Mouse (Mus musculus): ENCODE results near the gene Galnt4. TPM values are rescaled to one million over a fixed set of nuclear protein-coding genes. Genes with fewer than 3 reads are reported as not detected.

The Galnt4 gene
- polyA plus RNA-seq (2016; fragmentation: Nextera tagmentation; extraction: Ambion mirVana), result 6.7 and 7.3 TPM in 2 replicates

DNA sequence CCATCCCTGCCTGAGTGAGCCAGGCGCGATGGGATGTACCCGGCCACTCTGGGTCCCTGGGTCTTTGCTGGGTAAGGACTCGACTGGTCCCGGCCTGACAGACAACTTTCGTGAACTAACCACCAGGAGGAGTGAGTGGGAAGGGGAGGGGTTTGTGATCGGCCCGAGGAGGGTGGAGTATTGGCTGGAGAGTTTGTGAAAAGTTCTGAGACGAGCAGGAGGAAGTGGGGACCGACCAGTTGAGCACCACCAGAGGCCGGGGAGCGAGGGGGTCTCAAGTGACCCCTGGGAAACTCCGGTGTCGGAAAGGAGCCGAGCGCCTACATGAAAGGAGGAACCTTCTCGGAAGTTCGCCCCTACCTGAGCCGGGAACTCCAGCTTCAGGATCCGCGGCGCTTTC lies at the start of gene Galnt4:
TSS of gene Galnt4 (plus strand) at position 196 of the 400 bp plus-strand sequence.
- peaks cover 30% of the 10 kb centered on the region for H3K4me1 ChIP-seq
- H3K4me3 ChIP-seq, result peak within 1 kb of the TSS; percentile 92
- peak within 1 kb of the TSS; percentile 88 for H3K27ac ChIP-seq
- no peaks in the 10 kb centered on the region for H3K27me3 ChIP-seq
- H3K4me2 ChIP-seq (replicated peaks), result peak within 1 kb of the TSS; percentile 84
- H3K9ac ChIP-seq, result peak within 1 kb of the TSS; percentile 91
- peak; percentile 53 for ATAC-seq (ENCODE audit: low FRiP score)
- H3K9me3 ChIP-seq (replicated peaks), result no peaks in the 10 kb centered on the region
- H3K36me3 ChIP-seq, result peaks cover 24% of the 10 kb centered on the region
- WGBS, result 0% methylated on average over 22 of the region's 22 CpGs

- no peak for ATAC-seq (ENCODE audit: low FRiP score)
- 87% methylated on average over 7 of the region's 7 CpGs for WGBS
- no peaks in the 10 kb centered on the region for H3K36me3 ChIP-seq
- H3K4me2 ChIP-seq (replicated peaks), result no peak overlapping the region
- H3K4me3 ChIP-seq, result no peak overlapping the region
- H3K27ac ChIP-seq, result no peak overlapping the region
- no peaks in the 10 kb centered on the region for H3K4me1 ChIP-seq
- no peaks in the 10 kb centered on the region for H3K9me3 ChIP-seq (replicated peaks)
- no peaks in the 10 kb centered on the region for H3K27me3 ChIP-seq
- no peak overlapping the region for H3K9ac ChIP-seq
Observed at GRCm38 (mm10) chr10:99060588-99060987, 47.4 kb upstream of the Galnt4 start.

GRCm38 (mm10) chr10:99061418-99061817 lies 46.5 kb upstream of the Galnt4 start:
- Histone ChIP-seq H3K27ac (no peak overlapping the region), H3K4me1 (no peaks in the 10 kb centered on the region), H3K27me3 (no peaks in the 10 kb centered on the region), H3K9me3 (replicated peaks) (no peaks in the 10 kb centered on the region), H3K36me3 (no peaks in the 10 kb centered on the region), H3K4me3 (no peak overlapping the region), H3K4me2 (replicated peaks) (no peak overlapping the region), H3K9ac (no peak overlapping the region)
- ATAC-seq (ENCODE audit: low FRiP score), result no peak
- WGBS, result 87% methylated on average over 10 of the region's 10 CpGs

DNA sequence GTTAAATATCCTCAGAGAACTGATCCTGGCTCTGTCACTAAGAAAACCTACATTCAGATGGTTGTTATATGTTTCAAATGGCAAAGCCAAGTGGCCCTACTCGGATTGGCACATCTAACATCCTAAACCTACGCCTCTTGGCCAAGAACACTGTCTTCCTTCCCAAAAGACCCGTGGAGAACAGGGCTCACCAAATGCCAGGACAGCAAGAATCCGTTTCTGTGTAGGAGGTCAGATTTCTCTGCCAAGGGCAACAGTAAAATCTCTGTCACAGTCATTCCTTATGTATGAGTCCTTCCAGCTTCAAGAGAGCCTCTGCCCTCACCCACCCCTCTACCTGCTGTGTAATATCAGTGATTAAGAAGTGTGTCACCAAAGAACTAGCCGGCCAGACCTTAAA lies 45.4 kb upstream of the Galnt4 start:
- H3K4me3 ChIP-seq, result no peak overlapping the region
- H3K9me3 ChIP-seq (replicated peaks), result no peaks in the 10 kb centered on the region
- H3K4me1 ChIP-seq, result no peaks in the 10 kb centered on the region
- ATAC-seq (ENCODE audit: low FRiP score), result no peak
- 83% methylated on average over 5 of the region's 5 CpGs for WGBS
- no peaks in the 10 kb centered on the region for H3K36me3 ChIP-seq
- H3K27me3 ChIP-seq, result no peaks in the 10 kb centered on the region
- no peak overlapping the region for H3K4me2 ChIP-seq (replicated peaks)
- no peak overlapping the region for H3K27ac ChIP-seq
- no peak overlapping the region for H3K9ac ChIP-seq

GRCm38 (mm10) chr10:99076113-99076895 lies 31.7 kb upstream of the Galnt4 start:
- H3K36me3 ChIP-seq, result no peaks in the 10 kb centered on the region
- H3K9me3 ChIP-seq (replicated peaks), result no peaks in the 10 kb centered on the region
- H3K9ac ChIP-seq, result no peak overlapping the region
- no peak overlapping the region for H3K4me2 ChIP-seq (replicated peaks)
- ATAC-seq (ENCODE audit: low FRiP score), result no peak
- H3K4me1 ChIP-seq, result no peaks in the 10 kb centered on the region
- WGBS, result 74% methylated on average over 18 of the region's 18 CpGs
- H3K4me3 ChIP-seq, result no peak overlapping the region
- no peak overlapping the region for H3K27ac ChIP-seq
- H3K27me3 ChIP-seq, result no peaks in the 10 kb centered on the region

- no peak overlapping the region for H3K4me3 ChIP-seq
Observed at GRCm38 (mm10) chr10:99078621-99079020, 29.3 kb upstream of the Galnt4 start.

DNA sequence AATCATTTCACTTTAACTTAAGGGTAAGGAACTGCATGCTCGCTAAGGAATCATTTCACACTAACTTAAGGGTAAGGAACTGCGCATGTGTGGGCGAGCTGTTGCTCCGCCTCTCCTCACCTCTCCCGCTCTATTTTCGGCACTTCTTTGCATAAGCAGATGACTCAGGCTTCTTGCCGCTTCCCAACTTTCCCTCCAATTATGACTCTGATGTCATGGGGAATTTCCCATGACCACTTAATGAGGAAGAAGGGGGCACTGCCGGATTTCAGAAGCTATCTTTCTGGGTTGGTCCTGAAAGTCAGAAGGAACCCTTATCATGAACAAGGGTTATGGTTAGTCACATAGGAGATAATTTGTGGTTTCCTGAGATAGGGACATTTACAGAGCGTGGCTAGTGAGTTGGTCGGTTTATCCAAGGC lies 26.4 kb upstream of the Galnt4 start:
- Histone ChIP-seq H3K9me3 (replicated peaks) (no peaks in the 10 kb centered on the region), H3K4me3 (no peak overlapping the region), H3K27me3 (no peaks in the 10 kb centered on the region), H3K4me1 (no peaks in the 10 kb centered on the region), H3K9ac (no peak overlapping the region), H3K27ac (no peak overlapping the region), H3K36me3 (no peaks in the 10 kb centered on the region), H3K4me2 (replicated peaks) (no peak overlapping the region)
- WGBS, result 91% methylated on average over 10 of the region's 10 CpGs
- ATAC-seq (ENCODE audit: low FRiP score), result no peak

More at GRCm38 (mm10) chr10:99078621-99079020, 29.3 kb upstream of the Galnt4 start:
- H3K4me2 ChIP-seq (replicated peaks), result no peak overlapping the region
- ATAC-seq (ENCODE audit: low FRiP score), result no peak
- no peaks in the 10 kb centered on the region for H3K4me1 ChIP-seq
- H3K27me3 ChIP-seq, result no peaks in the 10 kb centered on the region
- no peak overlapping the region for H3K9ac ChIP-seq
- 88% methylated on average over 2 of the region's 2 CpGs for WGBS
- no peaks in the 10 kb centered on the region for H3K36me3 ChIP-seq
- H3K9me3 ChIP-seq (replicated peaks), result no peaks in the 10 kb centered on the region
- H3K27ac ChIP-seq, result no peak overlapping the region

DNA sequence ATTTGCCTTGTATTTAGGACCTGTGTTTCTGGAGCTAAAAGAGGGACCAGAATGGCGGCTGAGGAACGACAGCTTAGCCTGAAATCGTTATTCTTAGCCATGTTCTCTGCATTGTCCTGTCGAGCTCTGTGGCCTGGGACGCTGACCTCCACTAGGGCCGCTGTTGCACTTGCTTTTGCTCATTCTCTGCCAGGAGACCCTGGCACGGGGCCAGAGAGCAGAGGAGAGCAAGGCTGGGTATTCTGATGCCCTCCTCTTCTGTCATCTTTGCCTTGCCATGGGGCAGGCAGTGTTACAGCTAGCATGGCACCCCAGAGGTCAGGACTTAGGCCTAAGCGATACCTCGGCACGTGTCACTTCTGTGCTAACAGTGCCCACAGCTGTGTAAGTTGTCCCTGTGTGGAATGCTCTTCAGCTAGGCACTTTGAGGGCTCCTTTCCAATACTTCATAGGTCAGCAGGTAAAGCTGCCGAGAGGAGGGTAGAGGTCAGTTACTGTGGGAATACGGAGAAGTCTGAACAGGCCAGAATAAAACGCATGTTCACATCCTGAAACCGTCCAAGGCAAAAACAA lies 24.4 kb upstream of the Galnt4 start:
- Histone ChIP-seq H3K36me3 (no peaks in the 10 kb centered on the region), H3K4me2 (replicated peaks) (no peak overlapping the region), H3K9ac (no peak overlapping the region), H3K4me3 (no peak overlapping the region), H3K9me3 (replicated peaks) (no peaks in the 10 kb centered on the region), H3K27me3 (no peaks in the 10 kb centered on the region), H3K4me1 (no peaks in the 10 kb centered on the region), H3K27ac (no peak overlapping the region)
- ATAC-seq (ENCODE audit: low FRiP score), result no peak
- 87% methylated on average over 14 of the region's 14 CpGs for WGBS

DNA sequence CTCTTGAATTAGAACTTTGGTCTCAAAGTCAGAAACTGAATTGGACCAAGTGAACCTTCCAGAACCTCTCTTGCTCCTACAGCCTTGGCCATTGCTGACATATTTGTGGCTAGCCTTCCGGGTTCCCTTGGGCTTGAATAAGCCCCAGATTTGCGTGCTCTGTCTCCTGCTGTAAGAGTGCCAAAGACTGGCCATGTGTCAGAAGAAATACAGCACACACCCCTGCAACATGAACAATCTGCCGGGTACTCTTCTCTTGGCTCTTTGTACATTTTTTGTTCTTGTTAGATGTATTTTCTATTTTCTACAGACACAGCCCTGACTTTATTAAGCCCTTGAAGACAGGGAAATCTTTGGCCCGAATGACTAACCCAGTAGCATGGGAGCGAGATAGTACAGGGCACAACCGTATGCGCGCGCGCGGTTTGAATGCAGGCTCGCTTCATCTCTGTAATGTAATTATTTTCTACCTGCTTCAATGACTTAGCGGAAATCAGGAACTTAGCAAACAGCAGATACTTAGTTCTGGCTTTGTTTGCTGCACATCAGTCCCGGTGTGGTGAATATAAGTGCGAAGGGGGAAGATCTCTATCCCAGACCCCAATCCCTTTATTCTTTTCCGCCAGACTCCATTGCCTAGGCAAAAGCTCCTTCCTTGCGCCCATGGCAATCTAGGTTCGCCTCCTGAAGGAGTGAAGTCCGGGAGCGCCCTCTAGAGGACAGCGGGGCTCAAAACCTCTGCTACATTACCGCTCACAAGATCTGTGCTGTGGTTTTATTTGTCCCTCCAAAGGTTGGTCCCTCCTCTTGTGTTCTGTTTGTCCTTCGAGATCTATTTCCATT lies 23.3 kb upstream of the Galnt4 start:
- Histone ChIP-seq H3K36me3 (no peaks in the 10 kb centered on the region), H3K27ac (no peak overlapping the region), H3K4me1 (no peaks in the 10 kb centered on the region), H3K9me3 (replicated peaks) (no peaks in the 10 kb centered on the region), H3K9ac (no peak overlapping the region), H3K4me3 (no peak overlapping the region), H3K27me3 (no peaks in the 10 kb centered on the region), H3K4me2 (replicated peaks) (no peak overlapping the region; the same call in 1 of the 2 replicates)
- 51% methylated on average over 23 of the region's 23 CpGs for whole genome bisulfite sequencing
- ATAC-seq (ENCODE audit: low FRiP score), result peak; percentile 90

DNA sequence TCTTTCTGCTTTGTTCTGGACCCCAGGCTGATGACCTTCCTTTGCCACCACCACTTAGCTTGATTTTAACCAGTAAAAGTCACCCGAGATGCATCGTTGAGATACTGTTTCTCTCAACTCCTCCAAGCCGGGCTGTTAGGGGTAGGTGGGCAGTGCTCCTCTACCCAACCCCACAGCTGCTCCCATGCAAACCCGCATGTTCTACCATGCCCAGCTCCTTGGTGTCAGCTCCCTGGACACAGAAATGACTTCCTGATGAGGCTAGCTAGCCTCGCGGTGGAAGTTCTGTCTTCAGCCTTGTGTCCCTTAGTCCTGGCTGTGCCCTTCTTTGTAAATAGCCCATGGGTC lies 22.7 kb upstream of the Galnt4 start:
- Histone ChIP-seq H3K9me3 (replicated peaks) (no peaks in the 10 kb centered on the region), H3K4me2 (replicated peaks) (no peak overlapping the region; the same call in 1 of the 2 replicates), H3K36me3 (no peaks in the 10 kb centered on the region), H3K27me3 (no peaks in the 10 kb centered on the region), H3K4me1 (no peaks in the 10 kb centered on the region), H3K27ac (no peak overlapping the region), H3K9ac (no peak overlapping the region), H3K4me3 (no peak overlapping the region)
- WGBS, result 66% methylated on average over 6 of the region's 6 CpGs
- ATAC-seq (ENCODE audit: low FRiP score), result peak; percentile 58

- WGBS, result 77% methylated on average over 6 of the region's 6 CpGs
- Histone ChIP-seq H3K27ac (no peak overlapping the region), H3K4me3 (no peak overlapping the region), H3K9me3 (replicated peaks) (no peaks in the 10 kb centered on the region), H3K36me3 (no peaks in the 10 kb centered on the region), H3K9ac (no peak overlapping the region), H3K4me2 (replicated peaks) (no peak overlapping the region), H3K4me1 (no peaks in the 10 kb centered on the region), H3K27me3 (no peaks in the 10 kb centered on the region)
- ATAC-seq (ENCODE audit: low FRiP score), result no peak
Observed at GRCm38 (mm10) chr10:99086029-99086428, 21.9 kb upstream of the Galnt4 start.

GRCm38 (mm10) chr10:99089906-99090305 lies 18.1 kb upstream of the Galnt4 start:
- H3K27me3 ChIP-seq, result no peaks in the 10 kb centered on the region
- 77% methylated on average over 6 of the region's 6 CpGs for WGBS
- H3K4me2 ChIP-seq (replicated peaks), result no peak overlapping the region
- ATAC-seq (ENCODE audit: low FRiP score), result no peak
- no peak overlapping the region for H3K9ac ChIP-seq
- H3K4me1 ChIP-seq, result no peaks in the 10 kb centered on the region
- no peaks in the 10 kb centered on the region for H3K36me3 ChIP-seq
- H3K27ac ChIP-seq, result no peak overlapping the region
- H3K4me3 ChIP-seq, result no peak overlapping the region
- no peaks in the 10 kb centered on the region for H3K9me3 ChIP-seq (replicated peaks)

All from hindbrain, embryonic 12.5 days (tissue).